Mouse (Mus musculus) midbrain, embryonic 10.5 days (tissue): Measurements from ENCODE around the gene Ift52. TPM values are rescaled to one million over a fixed set of nuclear protein-coding genes. Genes with fewer than 3 reads are reported as not detected.
"Not testable (repeated sequence)": the region's sequence is repeated elsewhere in the genome, so short reads cannot be mapped to it uniquely, and the experiment has no call there.

Experiments
- DNase-seq: peaks from one replicate; pipeline ENCODE4 v3.0.0-alpha.2; 2017; ENCODE audit warnings: low spot score
- H3K27ac ChIP-seq: fragments of 300-500 bp; sonication (generic); replicated peaks from 2 replicates; pipeline ENCODE4 v1.5.1; 2016; ENCODE audit warnings: mild to moderate bottlenecking
- H3K27me3 ChIP-seq: fragments of 300-500 bp; sonication (generic); 2 replicates; pipeline ENCODE4 v1.6.1; 2016; ENCODE audit warnings: low read depth, mild to moderate bottlenecking; ENCODE audit not compliant: poor library complexity, severe bottlenecking
- H3K36me3 ChIP-seq: fragments of 300-500 bp; sonication (generic); 2 replicates; pipeline ENCODE4 v1.6.1; 2016; ENCODE audit warnings: mild to moderate bottlenecking, moderate library complexity
- H3K4me1 ChIP-seq: fragments of 300-500 bp; sonication (generic); 2 replicates; pipeline ENCODE4 v1.6.1; 2016
- H3K4me3 ChIP-seq: fragments of 300-500 bp; sonication (generic); 2 replicates; pipeline ENCODE4 v1.5.1; 2016; ENCODE audit warnings: mild to moderate bottlenecking, moderate library complexity
- H3K9me3 ChIP-seq: fragments of 300-500 bp; sonication (generic); replicated peaks from 2 replicates; pipeline ENCODE4 v1.6.1; 2016; ENCODE audit warnings: mild to moderate bottlenecking
- WGBS: fragments of 180-500 bp; shearing (Covaris S2); methylation state at CpG from one replicate; pipeline ENCODE4 v1.1.7; 2016; 5-methylcytosine and 5-hydroxymethylcytosine counted together
- polyA plus RNA-seq: library from polyadenylated mRNA; unstranded; fragments of >200 nt; fragmentation: Nextera tagmentation; extraction: Ambion mirVana; gene quantifications from 2 replicates; pipeline ENCODE4 v1.2.1, GENCODE M21; 2016

The Ift52 gene
- polyA plus RNA-seq, 1 experiment from 2014 or later = 56.2 TPM

GRCm38 (mm10) chr2:163048125-163048524, 31.0 kb downstream of the Ift52 start:
- no peaks in the 10 kb centered on the region for H3K9me3 ChIP-seq
- no peaks in the 10 kb centered on the region for H3K27me3 ChIP-seq
- no peak overlapping the region for H3K27ac ChIP-seq
- DNase-seq = peak; percentile 68
- H3K4me3 ChIP-seq = no peak overlapping the region
- H3K4me1 ChIP-seq = no peaks in the 10 kb centered on the region
- peaks cover 56% of the 10 kb centered on the region for H3K36me3 ChIP-seq
- 6% methylated on average over 10 of the region's 10 CpGs for WGBS

DNA sequence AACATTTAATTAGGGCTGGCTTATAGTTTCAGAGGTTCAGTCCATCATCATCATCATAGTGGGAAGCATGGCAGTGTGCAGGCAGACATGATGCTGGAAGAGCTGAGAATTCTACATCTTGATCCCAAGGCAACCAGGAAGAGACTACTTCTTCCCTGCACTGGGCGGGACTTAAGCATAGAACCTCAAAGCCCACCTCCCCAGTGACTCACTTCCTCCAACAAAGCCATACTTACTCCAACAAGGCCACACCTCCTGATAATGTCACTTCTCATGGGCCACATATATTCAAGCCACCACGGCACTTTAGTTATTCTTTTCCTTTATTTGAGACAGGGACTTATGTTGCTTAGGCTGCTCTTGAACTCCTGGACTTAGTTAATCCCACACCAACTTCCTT, 32.0 kb downstream of the Ift52 start:
- no peak overlapping the region for H3K4me3 ChIP-seq
- H3K27ac ChIP-seq = no peak overlapping the region
- H3K36me3 ChIP-seq = peaks cover 46% of the 10 kb centered on the region
- 96% methylated on average over 2 of the region's 2 CpGs for WGBS
- DNase-seq = no peak
- no peaks in the 10 kb centered on the region for H3K9me3 ChIP-seq
- no peaks in the 10 kb centered on the region for H3K27me3 ChIP-seq
- H3K4me1 ChIP-seq = peaks cover 7% of the 10 kb centered on the region

- no peak for DNase-seq
- Histone ChIP-seq H3K4me3 (no peak overlapping the region), H3K36me3 (peaks cover 22% of the 10 kb centered on the region), H3K27me3 (no peaks in the 10 kb centered on the region), H3K9me3 (no peaks in the 10 kb centered on the region), H3K4me1 (peaks cover 32% of the 10 kb centered on the region), H3K27ac (no peak overlapping the region)
- 61% methylated on average over 1 of the region's 1 CpGs for WGBS
Observed at GRCm38 (mm10) chr2:163051691-163052090, 34.5 kb downstream of the Ift52 start.

GRCm38 (mm10) chr2:163052101-163052500, 34.9 kb downstream of the Ift52 start:
- no peak for DNase-seq
- H3K4me1 ChIP-seq = peaks cover 37% of the 10 kb centered on the region
- H3K27ac ChIP-seq = no peak overlapping the region
- no peaks in the 10 kb centered on the region for H3K27me3 ChIP-seq
- H3K4me3 ChIP-seq = no peak overlapping the region
- no peaks in the 10 kb centered on the region for H3K9me3 ChIP-seq
- WGBS = 34% methylated on average over 4 of the region's 4 CpGs
- H3K36me3 ChIP-seq = peaks cover 20% of the 10 kb centered on the region

GRCm38 (mm10) chr2:163052826-163053225, 35.7 kb downstream of the Ift52 start:
- no peaks in the 10 kb centered on the region for H3K27me3 ChIP-seq
- peaks cover 37% of the 10 kb centered on the region for H3K4me1 ChIP-seq
- no peak overlapping the region for H3K27ac ChIP-seq
- no peak for DNase-seq
- H3K36me3 ChIP-seq = peaks cover 15% of the 10 kb centered on the region
- no peaks in the 10 kb centered on the region for H3K9me3 ChIP-seq
- H3K4me3 ChIP-seq = no peak overlapping the region
- WGBS = 75% methylated on average over 4 of the region's 4 CpGs

GRCm38 (mm10) chr2:163054335-163054840, 37.2 kb downstream of the Ift52 start, which contains the start of gene Mybl2:
TSS of gene Mybl2 (plus strand) at chr2:163054687.
- Histone ChIP-seq H3K36me3 (peaks cover 13% of the 10 kb centered on the region), H3K27me3 (no peaks in the 10 kb centered on the region), H3K27ac (peak within 1 kb of the TSS; percentile 91), H3K4me1 (peaks cover 39% of the 10 kb centered on the region), H3K9me3 (no peaks in the 10 kb centered on the region), H3K4me3 (peak within 1 kb of the TSS; percentile 84)
- WGBS = under 1% methylated on average over 48 of the region's 48 CpGs
- peak; percentile 94 for DNase-seq

DNA sequence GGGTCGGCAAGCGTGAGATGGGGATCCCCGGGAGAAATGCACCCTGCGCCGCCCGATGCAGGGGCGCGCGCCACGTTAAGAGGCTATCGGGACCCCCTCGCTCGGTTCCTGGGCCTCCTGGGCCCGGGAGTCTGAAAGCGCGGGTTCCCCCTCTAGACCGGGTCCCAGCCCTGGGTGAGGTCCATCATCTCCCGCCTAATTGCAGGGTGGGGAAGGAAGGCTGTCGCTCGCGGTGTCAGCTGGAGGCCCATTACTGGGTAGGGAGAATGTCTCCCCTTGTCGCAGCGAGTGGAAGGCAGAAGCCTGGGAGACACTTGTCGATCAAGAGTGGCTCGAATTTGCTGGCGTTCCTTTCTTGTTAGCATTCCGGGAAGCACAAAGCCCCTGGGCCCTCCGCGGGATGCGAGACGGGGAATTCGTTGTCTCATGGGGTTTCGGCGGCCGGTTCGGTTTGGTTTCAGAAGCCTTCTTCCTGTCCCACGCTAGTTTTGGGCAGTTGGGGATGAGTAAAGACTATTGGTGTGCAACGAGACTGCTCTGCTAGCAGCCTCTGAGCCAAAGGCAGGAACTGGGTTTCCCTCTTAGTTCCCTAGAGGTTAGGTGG, 37.8 kb downstream of the Ift52 start:
- H3K4me3 ChIP-seq = peak overlapping the region; percentile 84
- peaks cover 19% of the 10 kb centered on the region for H3K36me3 ChIP-seq
- no peaks in the 10 kb centered on the region for H3K27me3 ChIP-seq
- WGBS = 0% methylated on average over 38 of the region's 38 CpGs
- peak overlapping the region; percentile 91 for H3K27ac ChIP-seq
- no peak for DNase-seq
- no peaks in the 10 kb centered on the region for H3K9me3 ChIP-seq
- peaks cover 41% of the 10 kb centered on the region for H3K4me1 ChIP-seq

- no peaks in the 10 kb centered on the region for H3K27me3 ChIP-seq
- peaks cover 16% of the 10 kb centered on the region for H3K36me3 ChIP-seq
- 36% methylated on average over 5 of the region's 5 CpGs for WGBS
- H3K4me1 ChIP-seq = peaks cover 41% of the 10 kb centered on the region
- peak overlapping the region; percentile 91 for H3K27ac ChIP-seq
- DNase-seq = peak; percentile 25
- H3K9me3 ChIP-seq = no peaks in the 10 kb centered on the region
- peak overlapping the region; percentile 84 for H3K4me3 ChIP-seq
Observed at GRCm38 (mm10) chr2:163055715-163056114, 38.6 kb downstream of the Ift52 start.

DNA sequence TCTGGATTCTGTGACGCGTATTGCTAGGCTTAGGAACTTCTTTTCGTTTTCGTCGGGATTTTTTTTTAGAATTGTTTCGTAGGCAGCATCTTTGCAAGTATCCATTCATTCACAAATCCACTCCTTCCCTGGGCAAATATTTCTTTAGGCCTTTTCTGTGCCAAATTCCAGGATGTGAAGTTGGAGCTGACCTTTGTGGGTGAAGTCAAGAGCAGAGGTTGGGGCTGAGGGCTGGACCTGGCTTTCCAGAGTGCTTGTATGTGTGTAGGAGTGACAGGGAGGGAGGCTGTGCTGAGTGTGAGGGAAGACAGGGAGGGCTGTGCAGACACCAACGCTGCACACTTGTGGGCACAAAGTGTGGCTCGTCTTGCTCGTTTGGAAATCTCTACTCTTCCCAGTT, 39.4 kb downstream of the Ift52 start:
- no peak overlapping the region for H3K27ac ChIP-seq
- peaks cover 41% of the 10 kb centered on the region for H3K4me1 ChIP-seq
- H3K4me3 ChIP-seq = 0 out of 2 replicates have a peak overlapping the region, but pooled peaks have one; percentile 84
- H3K9me3 ChIP-seq = no peaks in the 10 kb centered on the region
- WGBS = 87% methylated on average over 9 of the region's 9 CpGs
- no peaks in the 10 kb centered on the region for H3K27me3 ChIP-seq
- H3K36me3 ChIP-seq = peaks cover 25% of the 10 kb centered on the region
- DNase-seq = no peak

- H3K36me3 ChIP-seq = peaks cover 49% of the 10 kb centered on the region
- H3K4me1 ChIP-seq = peaks cover 35% of the 10 kb centered on the region
- not testable (repeated sequence) for H3K9me3 ChIP-seq, DNase-seq, H3K4me3 ChIP-seq, H3K27ac ChIP-seq, H3K27me3 ChIP-seq
- WGBS = 91% methylated on average over 7 of the region's 7 CpGs
Observed at GRCm38 (mm10) chr2:163058981-163059380, 41.8 kb downstream of the Ift52 start.

GRCm38 (mm10) chr2:163060630-163061029, 43.5 kb downstream of the Ift52 start:
- Histone ChIP-seq H3K27me3 (no peaks in the 10 kb centered on the region), H3K27ac (no peak overlapping the region), H3K36me3 (peaks cover 65% of the 10 kb centered on the region), H3K4me3 (no peak overlapping the region), H3K9me3 (no peaks in the 10 kb centered on the region), H3K4me1 (peaks cover 19% of the 10 kb centered on the region)
- 83% methylated on average over 6 of the region's 6 CpGs for WGBS
- DNase-seq = no peak

DNA sequence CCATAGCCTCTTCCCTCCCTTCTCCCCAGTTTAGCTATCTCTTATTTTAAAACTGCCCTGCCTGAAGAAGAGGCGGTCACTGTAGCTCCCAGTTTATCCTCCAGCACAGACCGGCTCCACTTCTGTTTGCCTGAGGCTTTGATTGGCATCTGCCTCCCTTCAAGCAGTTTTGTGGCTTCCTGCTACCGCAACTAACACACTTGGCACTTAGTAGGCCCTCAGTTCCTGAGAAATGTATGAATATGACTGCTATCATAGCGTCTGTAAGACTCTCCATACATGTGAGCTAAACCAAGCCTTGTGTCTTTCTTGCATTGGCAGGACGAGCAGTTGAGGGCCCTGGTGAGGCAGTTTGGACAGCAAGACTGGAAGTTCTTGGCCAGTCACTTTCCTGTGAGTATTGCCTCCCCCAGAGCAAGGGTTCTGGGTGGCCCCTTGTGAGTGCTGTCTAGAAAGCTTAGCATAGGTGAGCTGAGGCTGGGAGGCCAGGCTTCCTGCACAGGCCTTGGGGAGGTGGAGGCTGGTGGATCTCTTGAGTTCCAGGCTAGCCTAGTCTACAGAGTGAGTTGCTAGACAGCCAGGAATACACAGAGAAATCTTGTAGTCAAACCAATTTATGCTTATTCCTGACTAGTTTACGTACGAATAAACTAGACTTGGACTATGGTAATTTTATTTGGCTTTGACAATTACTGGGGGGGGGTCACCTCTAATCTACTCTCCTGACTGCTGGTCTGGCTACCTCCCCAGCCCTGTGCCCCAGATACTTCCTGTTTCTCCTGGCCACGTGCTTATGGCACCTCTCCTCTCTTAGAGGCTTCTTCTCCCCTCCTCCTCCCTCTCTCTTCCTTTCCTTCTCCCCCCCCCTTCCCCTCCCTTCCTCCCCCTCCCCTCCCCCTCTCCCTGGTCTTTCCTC, 44.3 kb downstream of the Ift52 start:
- Histone ChIP-seq H3K36me3 (peaks cover 74% of the 10 kb centered on the region), H3K4me1 (peaks cover 11% of the 10 kb centered on the region), H3K4me3 (no peak overlapping the region), H3K9me3 (no peaks in the 10 kb centered on the region), H3K27me3 (no peaks in the 10 kb centered on the region), H3K27ac (no peak overlapping the region)
- 81% methylated on average over 8 of the region's 8 CpGs for WGBS
- DNase-seq = no peak

GRCm38 (mm10) chr2:163062119-163062508, 45.0 kb downstream of the Ift52 start:
- no peak overlapping the region for H3K27ac ChIP-seq
- H3K9me3 ChIP-seq = no peaks in the 10 kb centered on the region
- H3K4me3 ChIP-seq = no peak overlapping the region
- H3K36me3 ChIP-seq = peaks cover 78% of the 10 kb centered on the region
- 0 out of 2 replicates have a peak, but pooled peaks cover 4% of the 10 kb centered on the region for H3K4me1 ChIP-seq
- H3K27me3 ChIP-seq = no peaks in the 10 kb centered on the region
- 79% methylated on average over 6 of the region's 6 CpGs for WGBS
- DNase-seq = no peak
